Mouse (Mus musculus): ENCODE data around the gene Sh2d5. TPM values are rescaled to one million over a fixed set of nuclear protein-coding genes. Genes with fewer than 3 reads are reported as not detected.
A peak's percentile ranks its signal among the peaks of the same experiment; 100 is the strongest.

Sh2d5 gene
- polyA plus RNA-seq, 1 experiment from 2014 or later = 0.19 TPM

DNA sequence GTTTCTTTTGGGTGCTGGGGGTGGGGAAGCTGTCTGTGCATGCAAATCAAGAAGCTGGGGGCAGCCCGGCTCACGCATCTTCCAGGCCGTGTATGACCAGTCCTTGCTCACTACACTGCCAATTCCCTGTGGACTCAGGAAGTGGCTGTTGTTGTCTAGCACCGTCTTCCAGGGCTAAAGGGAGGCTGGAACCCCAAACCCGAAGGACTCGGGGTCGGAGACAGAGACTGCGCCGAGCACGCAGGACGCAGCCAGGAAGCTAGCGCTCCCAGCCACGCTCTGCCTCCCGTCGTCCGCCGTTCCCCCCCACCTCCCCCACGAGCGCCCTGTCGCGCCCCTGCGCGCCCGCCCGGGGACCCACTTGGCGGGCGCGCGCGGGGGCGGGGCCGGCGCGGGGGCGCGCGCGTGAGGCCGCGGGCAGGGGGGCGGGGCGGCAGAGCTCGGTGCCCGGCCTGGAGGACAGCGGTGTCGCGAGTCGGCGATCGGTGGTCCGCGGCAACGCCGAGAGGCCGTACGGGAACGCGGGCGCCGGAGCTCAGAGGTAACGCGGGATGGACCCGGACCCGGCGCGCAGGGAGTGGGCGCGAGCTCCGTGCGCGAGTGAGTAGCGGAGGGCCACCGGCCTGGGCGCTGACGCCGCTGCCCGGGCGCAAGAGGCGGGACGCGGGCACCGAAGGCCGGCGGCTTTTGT lies 33.9 kb upstream of the Sh2d5 start, which contains the start of gene Hp1bp3:
Gene Hp1bp3, plus strand, starts transcription at position 97 of the 691 bp plus-strand sequence.
- Histone ChIP-seq H3K4me3 (ENCODE audit: low read depth, low read length) (peak within 1 kb of the TSS; percentile 86), H3K27ac (replicated peaks) (peak within 1 kb of the TSS; percentile 100), H3K4me1 (replicated peaks; ENCODE audit: control insufficient read depth, insufficient read depth) (no peaks in the 10 kb centered on the region; the same call in 1 of the 2 replicates), H3K9me3 (ENCODE audit: control insufficient read depth, low read length) (no peaks in the 10 kb centered on the region), H3K36me3 (ENCODE audit: control insufficient read depth, insufficient read depth, low read length) (no peaks in the 10 kb centered on the region), H3K27me3 (ENCODE audit: control insufficient read depth, insufficient read depth, low read length) (no peaks in the 10 kb centered on the region), H3K9ac (ENCODE audit: low read length) (peak within 1 kb of the TSS; percentile 99), H3K4me2 (replicated peaks; ENCODE audit: low read depth) (peak within 1 kb of the TSS; percentile 79)
- WGBS = under 1% methylated on average over 50 of the region's 84 CpGs
- TF ChIP-seq EP300 (optimal IDR thresholded peaks at IDR 0.05) = no peak
- peak; percentile 87 for DNase-seq (ENCODE audit: low spot score)
- peak; percentile 57 for ATAC-seq (ENCODE audit: low FRiP score, low TSS enrichment)

DNA sequence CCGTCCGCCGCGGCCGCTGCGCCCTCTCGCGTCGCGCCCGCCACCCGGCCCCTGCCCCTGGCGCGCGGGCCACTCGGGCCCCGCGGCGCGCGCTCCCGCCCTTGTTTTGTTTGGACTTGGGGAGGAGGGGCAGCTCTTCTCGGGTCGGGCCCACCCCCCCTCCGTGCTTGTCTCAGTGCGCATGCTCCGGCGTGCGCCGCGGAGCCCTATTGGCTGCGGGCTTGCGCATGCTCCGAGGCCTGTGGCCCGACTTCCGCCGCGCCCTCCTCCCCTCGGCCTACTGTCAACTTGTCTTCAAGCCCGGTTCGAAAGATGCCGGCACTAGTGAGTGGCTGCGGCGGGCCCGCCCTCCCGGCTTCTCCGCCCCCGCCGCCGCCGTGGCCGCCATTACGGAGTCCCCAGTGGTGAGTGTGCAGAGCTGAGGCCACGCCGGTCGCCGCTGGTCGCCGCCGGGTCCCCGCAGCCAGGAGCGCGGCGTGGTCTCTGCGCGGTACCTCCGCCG lies 33.3 kb upstream of the Sh2d5 start:
- Histone ChIP-seq H3K36me3 (ENCODE audit: control insufficient read depth, insufficient read depth, low read length) (no peaks in the 10 kb centered on the region), H3K9ac (ENCODE audit: low read length) (peak overlapping the region; percentile 99), H3K4me1 (replicated peaks; ENCODE audit: control insufficient read depth, insufficient read depth) (no peaks in the 10 kb centered on the region; the same call in 1 of the 2 replicates), H3K9me3 (ENCODE audit: control insufficient read depth, low read length) (no peaks in the 10 kb centered on the region), H3K4me3 (ENCODE audit: low read depth, low read length) (peak overlapping the region; percentile 86), H3K27me3 (ENCODE audit: control insufficient read depth, insufficient read depth, low read length) (no peaks in the 10 kb centered on the region), H3K4me2 (replicated peaks; ENCODE audit: low read depth) (peak overlapping the region; percentile 79), H3K27ac (replicated peaks) (peak overlapping the region; percentile 100)
- WGBS = under 1% methylated on average over 48 of the region's 68 CpGs
- ATAC-seq (ENCODE audit: low FRiP score, low TSS enrichment) (peak; percentile 95), DNase-seq (ENCODE audit: low spot score) (peak; percentile 99)
- TF ChIP-seq CTCF (IDR thresholded peaks at IDR 0.05; ENCODE audit: low read depth) (peak; percentile 1; the same call in 1 of the 2 replicates), EP300 (optimal IDR thresholded peaks at IDR 0.05) (no peak)

DNA sequence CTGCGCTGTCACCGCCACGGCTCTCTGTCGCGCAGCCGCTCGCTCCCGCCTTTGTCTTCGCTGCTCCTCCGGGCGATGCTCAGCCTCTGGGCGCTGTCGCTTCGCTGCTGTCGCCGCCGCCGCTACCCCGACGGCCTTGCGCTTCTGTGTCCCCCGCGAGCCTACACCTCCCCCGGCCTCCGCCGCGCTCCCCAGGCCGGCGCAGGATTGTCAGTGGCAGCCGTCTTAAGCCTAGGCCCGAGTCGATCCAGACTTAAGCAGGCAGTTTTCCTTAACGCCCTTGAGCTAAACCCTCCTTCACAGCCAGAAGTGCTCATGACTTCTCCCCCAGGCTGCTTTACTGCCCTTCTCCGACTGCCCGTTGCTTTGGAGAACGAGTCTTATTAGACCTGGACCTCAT lies 32.8 kb upstream of the Sh2d5 start:
- Histone ChIP-seq H3K27me3 (ENCODE audit: control insufficient read depth, insufficient read depth, low read length) (no peaks in the 10 kb centered on the region), H3K4me1 (replicated peaks; ENCODE audit: control insufficient read depth, insufficient read depth) (no peaks in the 10 kb centered on the region; the same call in 1 of the 2 replicates), H3K9ac (ENCODE audit: low read length) (peak overlapping the region; percentile 99), H3K4me2 (replicated peaks; ENCODE audit: low read depth) (peak overlapping the region; percentile 79), H3K4me3 (ENCODE audit: low read depth, low read length) (peak overlapping the region; percentile 86), H3K27ac (replicated peaks) (peak overlapping the region; percentile 100), H3K9me3 (ENCODE audit: control insufficient read depth, low read length) (no peaks in the 10 kb centered on the region), H3K36me3 (ENCODE audit: control insufficient read depth, insufficient read depth, low read length) (no peaks in the 10 kb centered on the region)
- WGBS = under 1% methylated on average over 36 of the region's 36 CpGs
- no peak for DNase-seq (ENCODE audit: low spot score)
- 0 out of 2 replicates have a peak, but pooled peaks have one; percentile 0 for ATAC-seq (ENCODE audit: low FRiP score, low TSS enrichment)
- TF ChIP-seq EP300 (optimal IDR thresholded peaks at IDR 0.05) = no peak
- TF ChIP-seq CTCF (IDR thresholded peaks at IDR 0.05; ENCODE audit: low read depth) = no peak

DNA sequence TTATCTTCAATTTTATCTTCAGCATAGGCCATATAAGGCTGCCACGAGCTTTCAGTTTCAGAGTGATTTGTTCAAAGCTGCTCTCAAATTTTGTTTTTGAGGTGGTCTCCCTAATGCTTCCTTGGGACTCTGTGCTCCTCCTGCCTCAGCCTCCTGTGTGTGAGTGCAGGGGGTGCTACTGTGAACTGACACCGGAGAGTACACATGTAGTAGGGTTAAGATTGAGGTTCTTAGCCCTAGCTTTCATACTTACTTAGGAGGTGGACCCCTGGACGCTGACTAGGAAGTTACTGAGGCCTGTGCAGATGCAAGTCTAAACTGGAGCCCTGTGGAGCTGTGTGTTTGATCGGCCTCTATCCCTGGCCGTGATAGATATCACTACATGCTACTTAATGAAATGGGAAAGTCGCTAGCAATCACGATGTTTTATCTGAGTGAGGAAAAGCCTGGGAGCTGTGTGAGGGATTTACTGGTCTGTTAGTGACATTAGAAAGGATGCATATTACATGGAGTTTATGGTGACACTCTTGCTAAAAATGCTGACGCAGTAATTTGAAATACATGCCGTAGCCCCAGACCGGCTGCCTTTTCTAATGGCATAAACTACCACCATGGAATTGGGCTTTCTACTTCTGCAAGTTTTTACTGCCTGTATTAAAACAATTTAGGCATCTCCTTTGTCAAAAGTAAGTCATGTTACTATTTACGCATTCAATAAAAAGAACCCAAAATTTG lies 32.1 kb upstream of the Sh2d5 start:
- Histone ChIP-seq H3K9ac (ENCODE audit: low read length) (peak overlapping the region; percentile 99), H3K27ac (replicated peaks) (peak overlapping the region; percentile 100; the same call in 1 of the 2 replicates), H3K4me1 (replicated peaks; ENCODE audit: control insufficient read depth, insufficient read depth) (no peaks in the 10 kb centered on the region; the same call in 1 of the 2 replicates), H3K4me2 (replicated peaks; ENCODE audit: low read depth) (peak overlapping the region; percentile 79), H3K27me3 (ENCODE audit: control insufficient read depth, insufficient read depth, low read length) (no peaks in the 10 kb centered on the region), H3K9me3 (ENCODE audit: control insufficient read depth, low read length) (no peaks in the 10 kb centered on the region), H3K36me3 (ENCODE audit: control insufficient read depth, insufficient read depth, low read length) (peaks cover 2% of the 10 kb centered on the region; the same call in 1 of the 2 replicates), H3K4me3 (ENCODE audit: low read depth, low read length) (peak overlapping the region; percentile 86)
- TF ChIP-seq CTCF (IDR thresholded peaks at IDR 0.05; ENCODE audit: low read depth) = no peak
- TF ChIP-seq EP300 (optimal IDR thresholded peaks at IDR 0.05) = no peak
- DNase-seq (ENCODE audit: low spot score) (no peak), ATAC-seq (ENCODE audit: low FRiP score, low TSS enrichment) (no peak)
- 63% methylated on average over 11 of the region's 11 CpGs for WGBS

DNA sequence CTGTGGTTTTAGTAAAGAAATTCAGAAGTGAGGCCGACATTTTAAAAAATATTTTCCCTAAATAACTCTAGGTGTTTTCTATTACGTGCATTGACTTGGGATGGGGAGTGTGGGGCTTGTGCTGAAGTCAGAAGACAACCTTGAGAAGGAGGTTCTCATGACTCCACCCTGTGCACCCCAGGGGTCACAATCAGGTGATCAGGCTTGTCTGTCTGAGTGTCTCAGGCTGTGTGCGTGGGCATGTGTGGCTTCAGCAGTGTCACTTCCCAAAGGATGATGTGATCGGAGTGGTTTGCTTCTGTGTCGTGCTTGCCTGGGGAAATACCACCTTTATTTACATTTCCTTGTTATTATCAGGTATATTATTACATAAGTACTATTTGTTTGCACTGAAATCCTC lies 30.9 kb upstream of the Sh2d5 start:
- Histone ChIP-seq H3K4me1 (replicated peaks; ENCODE audit: control insufficient read depth, insufficient read depth) (no peaks in the 10 kb centered on the region; the same call in 1 of the 2 replicates), H3K27ac (replicated peaks) (no peak overlapping the region), H3K9ac (ENCODE audit: low read length) (no peak overlapping the region), H3K4me3 (ENCODE audit: low read depth, low read length) (no peak overlapping the region), H3K27me3 (ENCODE audit: control insufficient read depth, insufficient read depth, low read length) (no peaks in the 10 kb centered on the region), H3K4me2 (replicated peaks; ENCODE audit: low read depth) (no peak overlapping the region), H3K9me3 (ENCODE audit: control insufficient read depth, low read length) (no peaks in the 10 kb centered on the region), H3K36me3 (ENCODE audit: control insufficient read depth, insufficient read depth, low read length) (peaks cover 8% of the 10 kb centered on the region; the same call in 1 of the 2 replicates)
- 64% methylated on average over 5 of the region's 5 CpGs for WGBS
- no peak for DNase-seq (ENCODE audit: low spot score)
- ATAC-seq (ENCODE audit: low FRiP score, low TSS enrichment) = no peak
- no peak for TF ChIP-seq CTCF (IDR thresholded peaks at IDR 0.05; ENCODE audit: low read depth)
- TF ChIP-seq EP300 (optimal IDR thresholded peaks at IDR 0.05) = no peak
